Mouse (Mus musculus): ENCODE measurements at regions not wholly inside any gene's neighbourhood (a gene's known extent, or its start where the extent isn't known, plus 50 kb on each side); places are given as distances from the start of the nearest gene placed in this dataset.

- intact Hi-C loops (cut with DNase I) = no loop called here
- DNase-seq (ENCODE audit: low spot score in 2 of 2) = no peak
These were observed 643.9 kb upstream of the Impad1 start for GRCm38 (mm10) chr4:5437076-5437475.
